Mouse (Mus musculus): ENCODE measurements around the gene Cdkal1.

DNA sequence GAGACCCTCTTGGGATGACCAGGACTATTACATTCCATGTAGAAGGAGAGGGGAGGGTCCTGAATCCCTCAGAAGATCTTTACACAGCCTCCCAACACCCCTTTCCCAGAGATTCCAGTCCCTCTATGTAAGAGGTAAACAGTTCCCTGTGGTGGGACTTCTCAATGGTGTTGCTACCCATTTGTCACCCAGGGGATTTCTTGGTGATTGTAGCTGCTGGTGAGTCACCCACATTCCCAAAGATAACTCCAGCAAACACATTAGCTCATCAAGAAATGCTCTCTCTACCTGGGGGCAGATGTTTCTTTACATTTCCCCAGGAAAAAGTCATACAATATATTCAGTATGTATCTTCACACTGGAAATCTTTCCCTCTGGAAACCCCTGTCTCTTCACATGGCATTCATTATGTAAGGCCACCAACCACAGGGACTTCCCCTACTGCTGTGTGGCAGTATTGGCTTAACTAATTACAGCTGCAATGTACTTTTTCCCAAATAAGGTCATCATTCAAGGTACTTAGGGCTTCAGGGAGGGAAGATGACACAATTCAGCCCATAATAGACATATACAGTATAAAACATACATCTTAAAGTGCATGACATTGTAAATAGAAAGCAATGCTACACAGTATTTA is 636.8 kb downstream of the Cdkal1 start:
- TF ChIP-seq POLR2A (IDR thresholded peaks at IDR 0.05; ENCODE audit: insufficient read length, low read depth) (no peak), USF1 (IDR thresholded peaks at IDR 0.05; ENCODE audit: low read depth) (no peak), TCF12 (IDR thresholded peaks at IDR 0.05; ENCODE audit: insufficient read depth, poor library complexity, severe bottlenecking) (no peak), MYOD1 (IDR thresholded peaks at IDR 0.05; ENCODE audit: control insufficient read depth in 1 of 3, insufficient read length in 2 of 3, low read depth in 2 of 3) (no peak), E2F4 (IDR thresholded peaks at IDR 0.05; ENCODE audit: insufficient read depth) (no peak)

Measured in myocyte (in vitro differentiated cells).